Mouse (Mus musculus) liver, postnatal 0 days (tissue): ENCODE measurements around the gene Pimreg.
A peak's percentile ranks its signal among the peaks of the same experiment; 100 is the strongest.

ENCODE experiments used
- CTCF ChIP-seq: sonication (generic); IDR thresholded peaks from 2 replicates; pipeline ENCODE4 v1.5.1; 2016; ENCODE audit warnings: antibody characterized with exemption, low read depth
- EP300 ChIP-seq: IDR thresholded peaks from 2 replicates; pipeline ENCODE4 v1.6.1; 2016; ENCODE audit warnings: antibody characterized with exemption, low read depth, mild to moderate bottlenecking

DNA sequence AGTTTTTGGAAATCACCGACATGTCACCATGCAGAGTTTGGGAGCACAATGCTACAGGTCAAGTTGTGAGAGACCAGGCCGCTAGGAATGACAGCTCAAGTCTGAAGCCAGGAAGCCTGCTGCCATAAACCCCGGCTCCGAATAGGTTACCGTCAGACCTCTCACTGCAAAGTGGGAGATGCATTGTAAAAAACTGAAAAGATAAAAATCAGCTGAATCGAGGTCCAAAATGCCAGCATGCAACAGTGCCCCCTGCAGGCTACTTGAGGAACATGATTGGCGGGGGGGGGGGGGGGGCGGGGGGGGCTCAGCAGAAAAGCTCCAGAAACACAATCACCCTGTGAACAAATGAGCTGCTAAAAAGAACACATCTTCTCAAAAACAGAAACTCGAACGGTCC is 18.3 kb upstream of the Pimreg start:
- TF ChIP-seq EP300, result no peak
- peak; percentile 59 for TF ChIP-seq CTCF
